Mouse (Mus musculus): ENCODE data around the gene Zfp867. TPM values are rescaled to one million over a fixed set of nuclear protein-coding genes. Genes with fewer than 3 reads are reported as not detected.

Gene Zfp867
- 0.96 and 0.99 TPM in 2 replicates for polyA plus RNA-seq (2012; rRNA removed)

- no peak for DNase-seq (ENCODE audit: low read depth)
Observed at GRCm38 (mm10) chr11:59472326-59472677, at the start of gene Zfp867. TSS of gene Zfp867 (minus strand) at chr11:59472474.

- no peak for DNase-seq (ENCODE audit: low read depth)
Observed at GRCm38 (mm10) chr11:59519741-59520495, 47.6 kb upstream of the Zfp867 start.

GRCm38 (mm10) chr11:59518226-59518625 is 46.0 kb upstream of the Zfp867 start:
- no peak for DNase-seq (ENCODE audit: low read depth)

- DNase-seq (ENCODE audit: low read depth), result no peak
Observed at GRCm38 (mm10) chr11:59517441-59517840, 45.2 kb upstream of the Zfp867 start.

- no peak for DNase-seq (ENCODE audit: low read depth)
Observed at GRCm38 (mm10) chr11:59514789-59515188, 42.5 kb upstream of the Zfp867 start.

- no peak for DNase-seq (ENCODE audit: low read depth)
Observed at GRCm38 (mm10) chr11:59514381-59514780, 42.1 kb upstream of the Zfp867 start.

GRCm38 (mm10) chr11:59513556-59513955 is 41.3 kb upstream of the Zfp867 start:
- DNase-seq (ENCODE audit: low read depth), result no peak

- no peak for DNase-seq (ENCODE audit: low read depth)
Observed at GRCm38 (mm10) chr11:59512733-59513132, 40.5 kb upstream of the Zfp867 start.

- no peak for DNase-seq (ENCODE audit: low read depth)
Observed at GRCm38 (mm10) chr11:59511558-59511957, 39.3 kb upstream of the Zfp867 start.

GRCm38 (mm10) chr11:59506713-59507074 is 34.4 kb upstream of the Zfp867 start:
- no peak for DNase-seq (ENCODE audit: low read depth)

GRCm38 (mm10) chr11:59505839-59506712 is 33.8 kb upstream of the Zfp867 start:
- DNase-seq (ENCODE audit: low read depth), result no peak

GRCm38 (mm10) chr11:59505351-59505838 is 33.1 kb upstream of the Zfp867 start:
- DNase-seq (ENCODE audit: low read depth), result no peak

GRCm38 (mm10) chr11:59501978-59502700 is 29.9 kb upstream of the Zfp867 start:
- DNase-seq (ENCODE audit: low read depth), result no peak

- DNase-seq (ENCODE audit: low read depth), result no peak
Observed at GRCm38 (mm10) chr11:59497747-59498146, 25.5 kb upstream of the Zfp867 start.

- no peak for DNase-seq (ENCODE audit: low read depth)
Observed at GRCm38 (mm10) chr11:59496672-59497310, 24.5 kb upstream of the Zfp867 start.

- no peak for DNase-seq (ENCODE audit: low read depth)
Observed at GRCm38 (mm10) chr11:59486222-59486621, 13.9 kb upstream of the Zfp867 start.

- no peak for DNase-seq (ENCODE audit: low read depth)
Observed at GRCm38 (mm10) chr11:59485641-59486040, 13.4 kb upstream of the Zfp867 start.

GRCm38 (mm10) chr11:59483212-59483611 is 10.9 kb upstream of the Zfp867 start:
- no peak for DNase-seq (ENCODE audit: low read depth)

GRCm38 (mm10) chr11:59477240-59477639 is 5.0 kb upstream of the Zfp867 start:
- no peak for DNase-seq (ENCODE audit: low read depth)

- no peak for DNase-seq (ENCODE audit: low read depth)
Observed at GRCm38 (mm10) chr11:59471413-59472325, 605 bp downstream of the Zfp867 start.

GRCm38 (mm10) chr11:59460459-59460858 is 11.8 kb downstream of the Zfp867 start:
- DNase-seq (ENCODE audit: low read depth), result no peak
